Mouse (Mus musculus) thymus, adult 2 months (tissue): ENCODE results near the gene Cldn11.

Experiments
- CTCF ChIP-seq: fragments of 200-500 bp; IDR thresholded peaks from 2 replicates; pipeline ENCODE4 v1.5.1; 2012; ENCODE audit warnings: mild to moderate bottlenecking, control low read depth, low read length, moderate library complexity, borderline replicate concordance; ENCODE audit not compliant: control insufficient read depth, poor library complexity, insufficient read depth; ENCODE audit errors: extremely low read depth
- POLR2A ChIP-seq: fragments of 200-500 bp; IDR thresholded peaks from 2 replicates; pipeline ENCODE4 v1.6.1; 2012; ENCODE audit warnings: mild to moderate bottlenecking, low read length, control low read depth, moderate library complexity; ENCODE audit not compliant: control insufficient read depth, poor library complexity, insufficient read depth; ENCODE audit errors: extremely low read depth

GRCm38 (mm10) chr3:31203947-31204346 lies 54.2 kb downstream of the Cldn11 start:
- TF ChIP-seq POLR2A (no peak), CTCF (no peak)
